Mouse (Mus musculus): ENCODE measurements around the gene Neo1.

Gene Neo1

DNA sequence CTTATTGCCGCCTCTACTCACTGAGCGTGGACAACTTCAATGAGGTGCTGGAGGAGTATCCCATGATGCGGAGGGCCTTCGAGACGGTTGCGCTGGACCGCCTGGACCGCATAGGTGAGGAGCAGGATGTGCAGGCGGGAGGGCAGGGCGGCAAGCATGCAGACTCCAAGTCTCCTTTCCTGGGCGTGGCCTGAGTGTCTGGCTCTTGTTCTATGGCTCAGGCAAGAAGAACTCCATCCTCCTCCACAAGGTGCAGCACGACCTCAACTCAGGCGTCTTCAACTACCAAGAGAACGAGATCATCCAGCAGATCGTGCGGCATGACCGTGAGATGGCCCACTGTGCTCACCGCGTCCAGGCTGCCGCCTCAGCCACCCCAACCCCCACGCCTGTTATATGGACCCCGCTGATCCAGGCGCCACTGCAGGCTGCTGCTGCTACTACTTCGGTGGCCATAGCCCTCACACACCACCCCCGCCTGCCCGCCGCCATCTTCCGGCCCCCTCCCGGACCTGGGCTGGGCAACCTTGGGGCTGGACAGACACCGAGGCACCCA is 177.1 kb downstream of the Neo1 start:
- no peak for DNase-seq (ENCODE audit: low spot score in 2 of 2)

DNA sequence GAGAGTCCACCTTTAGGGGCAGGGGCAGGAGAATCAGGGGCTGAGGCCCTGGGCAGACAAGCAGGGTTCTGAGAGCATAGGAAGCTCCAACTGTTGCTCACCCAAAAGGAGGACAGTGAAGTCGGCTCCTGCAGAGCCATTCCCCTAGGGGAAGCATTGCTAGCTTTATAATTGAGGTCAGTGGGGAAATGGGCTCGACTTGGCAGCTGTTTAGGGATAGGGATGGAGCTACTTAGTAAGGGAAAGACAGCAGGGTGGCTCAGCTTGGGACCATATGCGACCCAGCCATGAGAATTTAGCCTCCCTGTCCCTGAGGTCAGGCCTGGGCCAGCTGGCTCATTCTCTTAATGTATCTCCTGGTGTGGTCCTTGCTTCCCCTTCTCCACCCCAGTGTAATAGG is 181.3 kb downstream of the Neo1 start:
- no peak for DNase-seq (ENCODE audit: low spot score in 2 of 2)

DNA sequence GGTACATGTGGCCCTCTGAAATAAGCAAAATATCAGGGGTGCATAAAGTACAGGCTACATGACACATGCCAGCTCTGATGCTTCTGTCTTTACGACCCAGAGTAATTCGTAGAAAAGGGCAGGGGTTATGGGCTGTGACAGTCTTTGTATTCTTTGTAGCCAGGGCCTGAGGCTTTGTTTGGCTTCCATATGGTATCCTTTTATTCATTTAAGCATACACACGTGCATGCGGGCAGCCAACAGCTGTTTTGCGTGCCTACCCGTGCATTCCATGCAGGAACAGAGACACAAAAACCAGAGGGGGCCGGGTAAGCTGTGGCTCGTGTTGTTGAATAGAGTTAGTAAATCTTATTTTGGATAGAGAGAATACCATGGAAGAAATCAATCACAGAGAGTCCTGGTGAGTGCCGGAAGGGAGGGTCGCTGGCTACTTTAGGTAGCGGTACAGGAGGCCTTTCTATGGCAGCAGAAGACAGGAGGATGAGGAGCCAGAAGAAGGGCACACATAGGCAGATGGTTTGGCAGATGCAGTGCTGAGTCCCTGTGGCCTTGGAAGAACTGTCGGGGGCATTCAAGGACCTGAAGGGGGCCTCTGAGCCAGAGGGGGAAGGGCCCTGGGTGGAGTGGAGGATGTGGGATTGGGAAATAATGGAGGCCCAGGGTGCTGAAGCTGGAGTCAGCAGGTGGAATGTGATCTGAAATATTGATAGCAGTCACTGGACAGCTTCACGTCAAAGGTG is 186.5 kb downstream of the Neo1 start:
- DNase-seq (ENCODE audit: low spot score in 2 of 2) = no peak

DNA sequence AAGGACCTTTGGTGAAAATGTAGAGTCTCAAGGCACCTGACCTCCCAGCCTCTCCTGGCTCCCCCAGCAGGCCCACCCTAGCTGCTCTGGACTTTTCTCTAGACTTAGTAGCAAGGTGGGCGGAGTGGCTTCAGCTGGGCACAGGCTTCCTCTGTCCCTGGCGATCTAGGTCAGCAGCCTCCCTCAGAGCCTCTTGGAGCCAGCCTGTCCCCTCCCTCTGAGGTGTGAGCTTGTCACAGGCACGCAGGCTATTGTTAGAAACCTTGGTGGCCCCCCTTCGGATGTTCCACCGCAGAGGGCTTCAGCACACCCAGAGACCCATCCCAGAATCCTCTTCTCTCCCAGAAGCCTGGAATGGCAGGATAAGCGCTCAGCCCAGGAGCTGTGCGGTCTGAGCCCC is 188.6 kb downstream of the Neo1 start:
- no peak for DNase-seq (ENCODE audit: low spot score in 2 of 2)

DNA sequence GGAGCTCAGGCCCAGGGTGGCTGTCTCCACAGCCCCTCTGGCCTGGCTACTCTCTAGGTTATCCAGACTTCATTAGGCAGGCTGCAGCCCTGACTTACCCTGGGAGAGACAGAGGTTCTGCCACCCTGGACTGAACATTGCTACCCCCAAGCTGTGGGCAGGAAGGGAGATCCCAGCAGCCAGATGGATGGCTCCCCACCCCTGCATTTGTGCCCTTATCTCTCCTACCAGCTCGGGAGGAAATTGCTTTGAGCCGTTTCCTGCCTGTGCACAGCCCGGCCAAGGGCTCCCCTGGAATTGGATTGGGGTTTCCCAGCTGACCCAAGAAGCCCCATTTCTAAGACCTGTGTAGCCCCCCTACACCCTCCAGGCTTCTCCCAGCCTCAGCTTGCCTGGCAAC is 189.2 kb downstream of the Neo1 start:
- no peak for DNase-seq (ENCODE audit: low spot score in 2 of 2)

DNA sequence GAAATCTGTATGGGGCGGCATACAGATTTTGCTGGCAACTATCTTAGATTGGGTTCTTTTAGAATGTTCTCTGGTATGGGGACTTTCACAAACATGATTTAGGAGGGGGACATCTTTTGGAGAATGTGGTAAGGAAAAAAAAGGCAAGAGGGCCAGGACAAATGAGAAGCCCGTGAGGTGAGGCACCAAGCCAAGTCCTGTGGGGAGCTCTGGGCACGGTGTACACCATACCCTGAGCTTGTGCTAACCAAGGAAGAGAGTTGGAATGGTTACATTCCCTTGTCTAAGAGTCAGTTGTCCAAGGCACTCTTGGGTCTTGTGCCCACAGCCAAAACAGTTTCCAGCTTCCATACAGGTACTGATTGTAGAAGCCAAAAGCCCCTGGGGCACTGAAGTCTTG is 191.6 kb downstream of the Neo1 start:
- DNase-seq (ENCODE audit: low spot score in 2 of 2) = no peak

DNA sequence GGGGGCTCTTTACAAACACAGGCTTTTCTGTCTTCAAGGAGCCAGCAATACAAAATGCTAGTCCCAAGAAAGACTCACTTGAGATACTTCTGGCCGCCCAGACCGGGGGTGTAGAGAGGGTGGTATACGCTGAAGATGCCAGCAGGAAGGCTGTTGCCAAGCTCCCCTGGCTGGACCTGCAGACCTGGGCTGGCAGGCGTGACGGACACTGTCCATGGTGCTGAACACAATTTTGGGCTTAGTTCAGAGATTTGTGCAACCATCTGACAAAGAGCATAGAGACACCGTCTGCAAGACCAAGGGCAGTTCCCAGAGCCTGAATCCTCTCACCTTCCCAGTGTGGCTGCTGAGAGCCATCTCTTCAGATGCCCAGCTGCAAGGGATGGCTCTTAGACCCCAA is 194.6 kb downstream of the Neo1 start:
- DNase-seq (ENCODE audit: low spot score in 2 of 2) = no peak

DNA sequence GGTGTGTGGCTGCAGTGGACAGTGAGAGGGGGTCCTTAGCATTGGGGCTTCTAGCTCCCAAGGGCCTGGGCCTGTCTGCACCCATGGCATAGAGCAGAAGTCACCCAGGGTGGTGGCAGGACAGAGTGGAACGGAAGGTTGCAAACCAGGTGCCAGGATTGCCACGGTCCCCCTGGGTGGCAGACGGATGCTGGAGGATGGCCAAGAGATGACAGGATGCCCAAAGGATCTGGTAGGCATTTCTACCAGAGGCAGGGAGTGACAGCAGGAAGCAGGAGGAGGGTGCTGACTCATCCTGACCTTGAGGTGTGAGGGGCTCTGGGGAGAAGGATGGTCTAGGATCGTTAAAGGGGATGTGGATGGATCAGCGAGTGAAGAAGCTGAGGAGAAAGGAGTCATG is 197.7 kb downstream of the Neo1 start:
- no peak for DNase-seq (ENCODE audit: low spot score in 2 of 2)

DNA sequence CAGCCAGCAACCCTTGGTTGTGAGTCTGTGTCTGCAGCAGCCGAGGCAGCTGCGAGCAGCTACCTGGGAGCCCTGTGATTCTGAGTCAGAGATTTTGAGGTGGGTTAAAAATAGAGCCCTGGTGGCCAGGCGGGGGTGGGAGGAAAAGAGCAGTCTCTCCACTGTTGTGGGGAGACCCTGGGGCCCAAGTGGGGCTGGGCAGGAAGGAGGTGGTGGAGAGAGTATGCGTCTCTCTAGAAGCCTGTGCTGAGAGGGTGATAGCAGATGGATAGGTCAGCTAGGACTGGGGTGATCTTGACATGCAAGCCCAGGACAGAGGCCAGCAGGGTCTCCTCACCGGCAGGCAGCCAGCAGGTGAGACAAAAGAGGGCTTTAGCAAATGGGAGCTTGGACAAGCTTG is 199.1 kb downstream of the Neo1 start:
- DNase-seq (ENCODE audit: low spot score in 2 of 2) = no peak

DNA sequence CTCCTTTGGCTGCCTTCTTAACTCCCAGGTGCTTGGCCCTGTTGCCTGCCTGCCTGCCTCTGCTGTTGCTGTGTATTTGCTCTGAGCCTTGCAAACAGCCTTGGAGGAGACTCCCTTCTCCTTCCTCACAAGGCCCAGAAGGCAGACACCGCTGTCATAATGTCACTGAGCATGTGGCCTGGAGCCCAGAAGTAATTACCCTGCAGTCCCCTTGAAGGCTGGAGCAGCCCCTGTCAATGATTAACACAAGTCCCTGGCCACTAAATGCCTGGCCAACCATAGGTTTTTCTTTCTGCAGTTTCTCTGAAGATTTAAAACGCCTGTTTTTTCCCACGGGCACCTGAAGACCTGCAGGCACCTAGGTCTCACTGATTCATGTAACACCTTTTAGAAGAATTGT is 203.3 kb downstream of the Neo1 start:
- no peak for DNase-seq (ENCODE audit: low spot score in 2 of 2)

DNA sequence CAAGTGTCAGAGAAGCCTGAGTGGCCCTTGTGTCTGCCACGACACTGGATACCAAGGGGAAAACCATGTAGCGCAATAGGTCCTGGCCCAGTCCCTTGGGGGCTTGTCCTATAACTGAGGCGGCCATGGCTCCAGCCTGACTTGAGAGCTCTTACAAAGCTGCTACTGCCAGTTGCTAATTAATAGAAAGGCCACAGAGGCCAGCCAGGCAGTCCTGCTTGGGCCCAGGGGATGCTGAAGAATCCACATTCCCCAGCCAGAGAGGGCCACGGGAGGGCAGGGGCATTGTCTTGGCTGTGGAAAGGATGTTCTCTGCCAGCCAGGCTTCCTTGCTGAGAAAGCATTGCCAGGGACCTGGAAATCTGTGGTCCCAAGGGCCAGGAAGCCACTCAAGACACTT is 206.6 kb downstream of the Neo1 start:
- no peak for DNase-seq (ENCODE audit: low spot score in 2 of 2)
